Mouse (Mus musculus): ENCODE measurements at regions not wholly inside any gene's neighbourhood (a gene's known extent, or its start where the extent isn't known, plus 50 kb on each side); places are given as distances from the start of the nearest gene placed in this dataset.

- no peak for DNase-seq (ENCODE audit: low spot score)
Measured at GRCm38 (mm10) chr16:90614137-90614536, 113.1 kb downstream of the Mis18a start.

- DNase-seq (ENCODE audit: low spot score): no peak
Measured at GRCm38 (mm10) chr16:90610097-90610808, 117.0 kb downstream of the Mis18a start.

- no peak for DNase-seq (ENCODE audit: low spot score)
Measured at GRCm38 (mm10) chr16:90599329-90599870, 127.8 kb downstream of the Mis18a start.

GRCm38 (mm10) chr16:90598727-90599126 is 128.5 kb downstream of the Mis18a start:
- no peak for DNase-seq (ENCODE audit: low spot score)

GRCm38 (mm10) chr16:90592721-90593481 is 134.3 kb downstream of the Mis18a start:
- no peak for DNase-seq (ENCODE audit: low spot score)

GRCm38 (mm10) chr16:90585171-90585570 is 142.0 kb downstream of the Mis18a start:
- DNase-seq (ENCODE audit: low spot score): no peak

- no peak for DNase-seq (ENCODE audit: low spot score)
Measured at GRCm38 (mm10) chr16:90580411-90580810, 146.8 kb downstream of the Mis18a start.

- no peak for DNase-seq (ENCODE audit: low spot score)
Measured at GRCm38 (mm10) chr16:90571107-90571506, 156.1 kb downstream of the Mis18a start.

- no peak for DNase-seq (ENCODE audit: low spot score)
Measured at GRCm38 (mm10) chr16:90569826-90570225, 157.4 kb downstream of the Mis18a start.

GRCm38 (mm10) chr16:90565182-90565581 is 162.0 kb downstream of the Mis18a start:
- no peak for DNase-seq (ENCODE audit: low spot score)

- DNase-seq (ENCODE audit: low spot score): no peak
Measured at GRCm38 (mm10) chr16:90553120-90553519, 167.3 kb downstream of the Hunk start.

- no peak for DNase-seq (ENCODE audit: low spot score)
Measured at GRCm38 (mm10) chr16:90551041-90551440, 165.2 kb downstream of the Hunk start.

- DNase-seq (ENCODE audit: low spot score): no peak
Measured at GRCm38 (mm10) chr16:90550058-90550795, 164.4 kb downstream of the Hunk start.
